Mouse (Mus musculus) heart, postnatal 14 days (tissue): ENCODE measurements around the gene Immp1l. TPM values are rescaled to one million over a fixed set of nuclear protein-coding genes. Genes with fewer than 3 reads are reported as not detected.

Experiments used
- DNase-seq, 2 experiments: peaks; one replicate each; pipeline ENCODE4 v3.0.0; 2021 to 2022
- intact Hi-C: fragments of 180-260 bp; cut with DNase I; formaldehyde crosslinking; loops from one replicate; pipeline ENCODE4 v1.15.1; 2025
- long read RNA-seq, 2 experiments: library from polyadenylated mRNA; stranded (forward); transcript quantifications; one replicate each; pipeline ENCODE4 v2.0.0; 2021
- total RNA-seq, 2 experiments: library from RNA; stranded (reverse); gene quantifications; 2 replicates each; pipeline ENCODE4 v1.2.3; 2021

Gene Immp1l
- total RNA-seq, result 10 to 100 TPM; 76.2 to 77.7 TPM
- long read RNA-seq, experiment 1, transcript Immp1l-201 (7 exons, 955 nt), result major isoform, 106 of 110 reads
- long read RNA-seq, experiment 1, partial matches to known transcripts, result 1 of 110 reads
- long read RNA-seq, experiment 1, other reads (novel, unspliced or antisense), result 3 of 110 reads
- long read RNA-seq, experiment 2, transcript Immp1l-201 (7 exons, 955 nt), result major isoform, 59 of 67 reads
- long read RNA-seq, experiment 2, partial matches to known transcripts, result 2 of 67 reads
- long read RNA-seq, experiment 2, other reads (novel, unspliced or antisense), result 6 of 67 reads

- DNase-seq, result peak; percentile 95 to 97
- intact Hi-C loops, result no loop called here
Measured at GRCm38 (mm10) chr2:105903896-105904756, at the start of gene Immp1l, which contains the start of gene Elp4. Gene Immp1l (plus strand): TSS chr2:105904638. Gene Elp4 (minus strand): TSS chr2:105904564.

GRCm38 (mm10) chr2:105854740-105855139, 49.7 kb upstream of the Immp1l start:
- peak; percentile 8 to 26 for DNase-seq
- intact Hi-C loops, result no loop called here

GRCm38 (mm10) chr2:105873403-105873802, 31.0 kb upstream of the Immp1l start:
- no peak for DNase-seq
- intact Hi-C loops, result no loop called here

- no peak for DNase-seq
- intact Hi-C loops, result no loop called here
Measured at GRCm38 (mm10) chr2:105890816-105891215, 13.6 kb upstream of the Immp1l start.

GRCm38 (mm10) chr2:105904757-105905146, 314 bp downstream of the Immp1l start:
- DNase-seq, result no peak
- intact Hi-C loops, result loop anchor here (5.0 kb wide), 2 partner anchors 98 to 232 kb away; partner anchors contain the start of gene Dnajc24

- intact Hi-C loops, result loop anchor here (2.0 to 5.0 kb wide), 3 partner anchors 94 to 292 kb away; partner anchors contain the start of gene Dnajc24
- peak in 1 of 2 experiments; percentile 2 for DNase-seq
Measured at GRCm38 (mm10) chr2:105908351-105908750, 3.9 kb downstream of the Immp1l start.

- DNase-seq, result no peak
- intact Hi-C loops, result no loop called here
Measured at GRCm38 (mm10) chr2:105910611-105911010, 6.2 kb downstream of the Immp1l start.

GRCm38 (mm10) chr2:105913655-105914366, 9.4 kb downstream of the Immp1l start:
- DNase-seq, result no peak
- intact Hi-C loops, result no loop called here

- intact Hi-C loops, result no loop called here
- DNase-seq, result no peak
Measured at GRCm38 (mm10) chr2:105916671-105917070, 12.2 kb downstream of the Immp1l start.

- intact Hi-C loops, result no loop called here
- DNase-seq, result no peak
Measured at GRCm38 (mm10) chr2:105917623-105918346, 13.3 kb downstream of the Immp1l start.

- intact Hi-C loops, result no loop called here
- DNase-seq, result no peak
Measured at GRCm38 (mm10) chr2:105950131-105950530, 45.7 kb downstream of the Immp1l start.

GRCm38 (mm10) chr2:105951350-105951940, 47.0 kb downstream of the Immp1l start:
- DNase-seq, result no peak
- intact Hi-C loops, result no loop called here

- no peak for DNase-seq
- intact Hi-C loops, result no loop called here
Measured at GRCm38 (mm10) chr2:105953862-105954261, 49.4 kb downstream of the Immp1l start.

GRCm38 (mm10) chr2:105963447-105963846, 59.0 kb downstream of the Immp1l start:
- DNase-seq, result no peak
- intact Hi-C loops, result no loop called here

GRCm38 (mm10) chr2:105973941-105974340, 69.5 kb downstream of the Immp1l start:
- intact Hi-C loops, result no loop called here
- DNase-seq, result no peak

- no peak for DNase-seq
- intact Hi-C loops, result no loop called here
Measured at GRCm38 (mm10) chr2:105978065-105978464, 73.6 kb downstream of the Immp1l start.

- DNase-seq, result no peak
- intact Hi-C loops, result loop anchor here (5.0 to 10.0 kb wide), 2 partner anchors 300 to 368 kb away; no protein-coding TSS in a partner anchor
Measured at GRCm38 (mm10) chr2:105985206-105985605, 80.8 kb downstream of the Immp1l start.

- intact Hi-C loops, result loop anchor here (5.0 to 10.0 kb wide), 2 partner anchors 302 to 370 kb away; no protein-coding TSS in a partner anchor
Measured at GRCm38 (mm10) chr2:105987131-105987530, 82.7 kb downstream of the Immp1l start.

GRCm38 (mm10) chr2:105987999-105988398, 83.6 kb downstream of the Immp1l start:
- intact Hi-C loops, result loop anchor here (5.0 to 10.0 kb wide), 2 partner anchors 303 to 371 kb away; no protein-coding TSS in a partner anchor
- no peak for DNase-seq

More at GRCm38 (mm10) chr2:105987131-105987530, 82.7 kb downstream of the Immp1l start:
- no peak for DNase-seq
